Mouse (Mus musculus) midbrain, embryonic 16.5 days (tissue): ENCODE measurements around the gene AB124611. TPM values are rescaled to one million over a fixed set of nuclear protein-coding genes. Genes with fewer than 3 reads are reported as not detected.

Source experiments
- ATAC-seq: fragments of 200-750 bp; cut with Nextera tagmentation; 2 replicates; pipeline ENCODE4 v1.8.0; 2017; ENCODE audit warnings: moderate TSS enrichment
- H3K27ac ChIP-seq: fragments of 300-500 bp; sonication (generic); 2 replicates; pipeline ENCODE4 v1.5.1; 2014; ENCODE audit warnings: mild to moderate bottlenecking, low read length, mixed read lengths
- H3K27me3 ChIP-seq: fragments of 300-500 bp; sonication (generic); 2 replicates; pipeline ENCODE4 v1.6.1; 2014; ENCODE audit warnings: low read depth, low read length, mixed read lengths; ENCODE audit not compliant: control insufficient read depth, insufficient read depth
- H3K36me3 ChIP-seq: fragments of 300-500 bp; sonication (generic); 2 replicates; pipeline ENCODE4 v1.6.1; 2014; ENCODE audit warnings: mild to moderate bottlenecking, low read length, moderate library complexity, mixed read lengths; ENCODE audit not compliant: control insufficient read depth, insufficient read depth
- H3K4me1 ChIP-seq: fragments of 300-500 bp; sonication (generic); 2 replicates; pipeline ENCODE4 v1.6.1; 2014; ENCODE audit warnings: mild to moderate bottlenecking, low read length, mixed read lengths; ENCODE audit not compliant: control insufficient read depth, insufficient read depth
- H3K4me2 ChIP-seq: fragments of 300-500 bp; sonication (generic); 2 replicates; pipeline ENCODE4 v1.6.1; 2014; ENCODE audit warnings: mild to moderate bottlenecking, low read length, mixed read lengths
- H3K4me3 ChIP-seq: fragments of 300-500 bp; sonication (generic); 2 replicates; pipeline ENCODE4 v1.5.1; 2014; ENCODE audit warnings: low read depth, mild to moderate bottlenecking, low read length, moderate library complexity, mixed read lengths
- H3K9ac ChIP-seq: fragments of 300-500 bp; sonication (generic); 2 replicates; pipeline ENCODE4 v1.6.1; 2014; ENCODE audit warnings: low read depth, low read length, mixed read lengths
- H3K9me3 ChIP-seq: fragments of 300-500 bp; sonication (generic); replicated peaks from 2 replicates; pipeline ENCODE4 v1.6.1; 2014; ENCODE audit warnings: mild to moderate bottlenecking, low read length, mixed read lengths; ENCODE audit not compliant: control insufficient read depth, poor library complexity, severe bottlenecking
- WGBS: fragments of 180-500 bp; shearing (Covaris S2); extraction: QIAGEN DNeasy Blood & Tissue Kit; methylation state at CpG from one replicate; pipeline ENCODE4 v1.1.7; 2014; 5-methylcytosine and 5-hydroxymethylcytosine counted together
- polyA plus RNA-seq: library from polyadenylated mRNA; unstranded; fragments of >200 nt; fragmentation: Nextera tagmentation; extraction: Ambion mirVana; gene quantifications from 2 replicates; pipeline ENCODE4 v1.2.1, GENCODE M21; 2015

Gene AB124611
- polyA plus RNA-seq, 1 experiment from 2014 or later: 1.8 TPM

DNA sequence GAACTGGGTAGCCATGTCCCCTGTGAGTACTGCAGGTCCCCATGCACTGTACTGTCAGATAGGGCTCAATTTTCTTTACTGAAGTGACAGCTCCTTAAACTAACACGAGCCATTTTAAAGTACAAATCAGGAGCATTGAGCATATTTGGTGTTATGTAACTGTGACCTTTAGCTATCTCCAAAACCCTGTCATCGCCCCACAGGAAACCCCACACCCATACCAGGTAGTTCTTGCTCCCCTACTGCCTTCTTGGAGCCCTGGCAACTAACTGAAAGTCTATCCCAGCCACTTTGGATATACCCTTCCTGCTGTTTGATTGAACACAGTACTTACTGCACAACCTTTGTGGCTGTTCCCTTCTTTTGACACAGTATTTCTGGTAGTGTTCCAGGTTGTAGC is 41.1 kb downstream of the AB124611 start:
- no peak overlapping the region for H3K4me2 ChIP-seq
- H3K4me3 ChIP-seq: no peak overlapping the region
- H3K36me3 ChIP-seq: peaks cover 17% of the 10 kb centered on the region
- H3K27me3 ChIP-seq: no peaks in the 10 kb centered on the region
- no peaks in the 10 kb centered on the region for H3K9me3 ChIP-seq
- ATAC-seq: no peak
- WGBS: 93% methylated on average over 2 of the region's 2 CpGs
- no peaks in the 10 kb centered on the region for H3K4me1 ChIP-seq
- no peak overlapping the region for H3K27ac ChIP-seq
- H3K9ac ChIP-seq: no peak overlapping the region

GRCm38 (mm10) chr9:21568657-21569255 is 42.8 kb downstream of the AB124611 start:
- no peak overlapping the region for H3K4me3 ChIP-seq
- H3K27ac ChIP-seq: no peak overlapping the region
- H3K27me3 ChIP-seq: no peaks in the 10 kb centered on the region
- H3K9ac ChIP-seq: no peak overlapping the region
- H3K36me3 ChIP-seq: peaks cover 24% of the 10 kb centered on the region
- H3K4me1 ChIP-seq: no peaks in the 10 kb centered on the region
- no peak for ATAC-seq
- H3K4me2 ChIP-seq: no peak overlapping the region
- WGBS: 95% methylated on average over 8 of the region's 8 CpGs
- H3K9me3 ChIP-seq: no peaks in the 10 kb centered on the region

DNA sequence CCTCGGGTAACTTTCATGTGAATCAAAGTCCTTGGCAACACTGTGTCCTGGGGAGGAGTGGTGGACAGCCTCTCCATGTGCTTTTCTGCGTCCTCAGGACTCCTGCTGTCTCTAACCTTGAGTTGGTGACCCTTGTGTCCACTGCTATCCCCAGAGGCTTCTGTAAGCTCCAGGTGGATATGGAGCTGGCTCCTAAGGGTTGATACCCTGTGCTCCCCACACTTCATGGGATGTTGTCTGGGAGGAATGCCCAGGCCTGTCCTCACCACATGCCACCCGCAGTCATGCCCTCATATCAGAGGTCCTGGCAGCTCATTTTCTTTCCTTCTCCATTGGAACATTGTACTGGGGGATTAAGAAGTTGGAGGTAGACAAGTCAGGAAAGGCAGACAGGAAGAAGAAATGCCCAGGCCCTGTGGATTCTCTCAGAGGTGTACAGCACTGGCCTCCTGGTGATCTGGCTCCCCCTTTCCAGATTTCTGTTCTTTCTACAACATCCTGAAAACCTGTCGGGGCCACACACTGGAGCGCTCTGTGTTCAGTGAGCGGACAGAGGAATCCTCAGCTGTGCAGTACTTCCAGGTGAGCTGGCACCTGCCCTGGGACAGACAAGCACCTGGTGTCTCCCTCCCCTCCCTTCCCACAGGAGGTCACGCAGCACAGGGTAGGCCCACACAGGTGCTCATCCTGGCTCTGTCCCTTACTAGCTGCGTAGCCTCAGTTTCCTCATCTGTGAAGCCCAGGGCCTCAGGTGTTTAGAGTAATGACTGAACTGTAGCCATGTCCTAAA is 48.2 kb downstream of the AB124611 start:
- H3K9ac ChIP-seq: no peak overlapping the region
- no peaks in the 10 kb centered on the region for H3K9me3 ChIP-seq
- no peaks in the 10 kb centered on the region for H3K27me3 ChIP-seq
- H3K36me3 ChIP-seq: peaks cover 48% of the 10 kb centered on the region
- no peak overlapping the region for H3K27ac ChIP-seq
- ATAC-seq: no peak
- H3K4me1 ChIP-seq: no peaks in the 10 kb centered on the region
- no peak overlapping the region for H3K4me2 ChIP-seq
- WGBS: 93% methylated on average over 8 of the region's 8 CpGs
- no peak overlapping the region for H3K4me3 ChIP-seq

DNA sequence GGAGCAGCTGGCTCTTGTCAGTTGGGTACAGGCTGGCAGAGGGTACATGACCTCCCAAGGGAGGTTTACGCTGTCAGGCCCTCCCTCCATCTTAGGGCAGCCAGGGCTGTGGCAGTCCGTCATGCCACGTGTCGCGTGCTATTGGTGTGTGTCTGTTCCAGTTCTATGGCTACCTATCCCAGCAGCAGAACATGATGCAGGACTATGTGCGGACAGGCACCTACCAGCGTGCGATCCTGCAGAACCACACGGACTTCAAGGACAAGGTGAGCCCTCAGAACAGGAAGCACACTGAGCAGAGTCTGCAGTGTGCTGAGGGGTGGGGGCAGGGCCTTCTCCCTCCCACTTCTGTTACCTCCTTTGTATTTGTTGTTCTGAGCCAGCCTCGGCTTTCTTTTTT is 49.3 kb downstream of the AB124611 start:
- Histone ChIP-seq H3K36me3 (peaks cover 49% of the 10 kb centered on the region), H3K4me2 (no peak overlapping the region), H3K9me3 (no peaks in the 10 kb centered on the region), H3K27ac (no peak overlapping the region), H3K9ac (no peak overlapping the region), H3K4me3 (no peak overlapping the region), H3K4me1 (no peaks in the 10 kb centered on the region), H3K27me3 (no peaks in the 10 kb centered on the region)
- no peak for ATAC-seq
- WGBS: 96% methylated on average over 10 of the region's 10 CpGs

DNA sequence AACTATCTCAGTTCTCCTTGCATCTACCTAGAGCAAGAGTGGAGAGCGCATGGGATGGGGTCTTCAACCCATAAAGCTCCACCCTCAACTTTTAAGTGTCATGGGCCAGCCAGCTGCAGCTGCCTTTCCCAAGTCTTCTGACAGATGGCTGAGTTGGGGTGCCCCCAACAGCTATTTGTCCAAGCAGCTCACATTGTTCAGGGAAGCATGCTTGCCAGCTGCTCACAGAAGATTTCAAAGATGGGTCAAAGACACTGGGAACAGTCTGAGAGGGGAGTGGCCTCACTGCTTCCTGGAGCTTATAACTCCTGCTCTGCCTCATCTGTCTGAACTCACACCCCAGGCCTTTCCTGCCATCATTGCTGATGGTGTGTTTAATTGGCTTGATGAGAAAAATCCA is 50.3 kb downstream of the AB124611 start:
- H3K4me3 ChIP-seq: no peak overlapping the region
- H3K4me1 ChIP-seq: no peaks in the 10 kb centered on the region
- WGBS: 100% methylated on average over 1 of the region's 1 CpGs
- H3K27me3 ChIP-seq: no peaks in the 10 kb centered on the region
- no peaks in the 10 kb centered on the region for H3K9me3 ChIP-seq
- H3K4me2 ChIP-seq: no peak overlapping the region
- no peak overlapping the region for H3K27ac ChIP-seq
- H3K9ac ChIP-seq: no peak overlapping the region
- peaks cover 47% of the 10 kb centered on the region for H3K36me3 ChIP-seq
- ATAC-seq: no peak; the same call in 1 of the 2 replicates

DNA sequence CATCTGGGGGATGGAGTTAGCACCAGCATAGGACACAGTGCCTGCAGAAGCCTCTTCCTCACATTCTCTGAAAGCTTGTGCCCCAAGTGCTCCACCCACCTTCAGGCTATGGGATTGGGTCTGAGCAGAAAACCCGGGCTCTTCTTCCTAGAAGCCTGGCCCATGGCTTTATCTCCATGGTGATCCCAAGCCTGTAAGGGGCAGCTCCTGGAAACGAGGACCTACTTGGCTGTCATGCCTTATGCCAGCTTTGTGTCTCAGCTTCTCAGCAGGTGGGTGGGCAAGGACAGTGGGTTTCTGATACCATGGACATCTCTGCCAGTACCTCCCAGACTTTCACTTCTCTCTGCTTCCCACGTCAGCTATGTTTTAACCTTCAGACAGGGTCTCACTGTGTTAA is 52.2 kb downstream of the AB124611 start:
- peaks cover 36% of the 10 kb centered on the region for H3K36me3 ChIP-seq
- WGBS: 46% methylated on average over 3 of the region's 3 CpGs
- no peak for ATAC-seq

DNA sequence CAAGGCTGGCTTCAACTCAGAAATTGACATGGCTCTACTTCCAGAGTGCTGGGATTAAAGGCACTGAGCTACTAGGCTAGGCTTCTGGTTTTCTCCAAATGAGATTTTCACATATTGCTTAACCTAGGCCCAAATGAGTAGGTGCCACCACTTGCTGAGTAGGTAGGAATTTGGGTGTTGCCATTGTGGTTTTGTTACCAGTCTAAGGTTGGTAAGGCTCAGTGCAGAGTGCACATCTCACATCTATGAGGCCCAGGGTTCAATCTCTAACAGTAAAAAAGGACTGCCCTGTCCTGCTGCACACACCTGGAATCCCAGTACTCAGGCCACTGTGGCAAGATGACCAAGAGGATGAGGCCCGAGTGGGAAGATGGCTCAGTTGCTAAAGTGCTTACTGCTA is 59.4 kb downstream of the AB124611 start:
- 89% methylated on average over 1 of the region's 1 CpGs for WGBS
- Histone ChIP-seq H3K9me3 (no peaks in the 10 kb centered on the region), H3K4me2 (no peak overlapping the region), H3K27ac (no peak overlapping the region), H3K9ac (no peak overlapping the region), H3K27me3 (no peaks in the 10 kb centered on the region), H3K4me1 (no peaks in the 10 kb centered on the region), H3K4me3 (no peak overlapping the region), H3K36me3 (peaks cover 44% of the 10 kb centered on the region)
- no peak for ATAC-seq

More for the DNA sequence above, 52.2 kb downstream of the AB124611 start:
- Histone ChIP-seq H3K4me2 (no peak overlapping the region), H3K9ac (no peak overlapping the region), H3K27me3 (no peaks in the 10 kb centered on the region), H3K9me3 (no peaks in the 10 kb centered on the region), H3K4me3 (no peak overlapping the region), H3K27ac (no peak overlapping the region), H3K4me1 (no peaks in the 10 kb centered on the region)

DNA sequence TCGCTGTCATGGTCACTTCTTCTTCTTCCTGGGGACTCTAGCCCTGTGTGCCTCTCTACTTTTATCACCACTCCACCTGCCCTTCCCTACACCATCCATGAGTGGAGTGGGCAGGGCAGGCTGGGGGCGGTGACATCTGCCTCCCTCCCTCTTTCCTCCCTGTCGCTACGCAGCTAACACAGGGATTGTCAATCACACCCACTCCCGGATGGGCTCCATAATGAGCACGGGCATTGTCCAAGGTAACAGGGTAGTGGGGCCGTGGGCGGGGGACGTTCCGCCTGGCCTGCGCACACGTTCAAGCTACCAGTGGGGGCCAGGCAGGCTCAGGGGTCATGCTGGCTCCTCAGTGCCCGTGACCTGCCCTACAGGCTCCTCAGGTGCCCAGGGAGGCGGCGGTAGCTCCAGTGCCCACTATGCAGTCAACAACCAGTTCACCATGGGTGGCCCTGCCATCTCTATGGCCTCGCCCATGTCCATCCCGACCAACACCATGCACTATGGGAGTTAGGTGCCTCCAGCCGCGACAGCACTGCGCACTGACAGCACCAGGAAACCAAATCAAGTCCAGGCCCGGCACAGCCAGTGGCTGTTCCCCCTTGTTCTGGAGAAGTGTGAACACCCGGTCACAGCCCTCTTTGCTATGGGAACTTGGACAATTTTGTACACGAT is 61.8 kb downstream of the AB124611 start:
- H3K27me3 ChIP-seq: no peaks in the 10 kb centered on the region
- WGBS: 87% methylated on average over 23 of the region's 23 CpGs
- no peaks in the 10 kb centered on the region for H3K9me3 ChIP-seq
- peaks cover 10% of the 10 kb centered on the region for H3K4me1 ChIP-seq
- H3K27ac ChIP-seq: no peak overlapping the region
- ATAC-seq: no peak
- no peak overlapping the region for H3K4me2 ChIP-seq
- no peak overlapping the region for H3K9ac ChIP-seq
- no peak overlapping the region for H3K4me3 ChIP-seq
- H3K36me3 ChIP-seq: peaks cover 42% of the 10 kb centered on the region

GRCm38 (mm10) chr9:21588350-21588749 is 62.4 kb downstream of the AB124611 start:
- Histone ChIP-seq H3K4me2 (no peak overlapping the region), H3K27ac (no peak overlapping the region), H3K9me3 (no peaks in the 10 kb centered on the region), H3K4me1 (peaks cover 10% of the 10 kb centered on the region), H3K27me3 (no peaks in the 10 kb centered on the region), H3K9ac (no peak overlapping the region), H3K36me3 (peaks cover 39% of the 10 kb centered on the region), H3K4me3 (no peak overlapping the region)
- WGBS: 89% methylated on average over 8 of the region's 8 CpGs
- no peak for ATAC-seq
